Mouse (Mus musculus): ENCODE measurements around the gene B4galnt4. TPM values are rescaled to one million over a fixed set of nuclear protein-coding genes. Genes with fewer than 3 reads are reported as not detected.

B4galnt4 gene
- polyA plus RNA-seq, 1 experiment from 2014 or later, result 1.2 TPM

DNA sequence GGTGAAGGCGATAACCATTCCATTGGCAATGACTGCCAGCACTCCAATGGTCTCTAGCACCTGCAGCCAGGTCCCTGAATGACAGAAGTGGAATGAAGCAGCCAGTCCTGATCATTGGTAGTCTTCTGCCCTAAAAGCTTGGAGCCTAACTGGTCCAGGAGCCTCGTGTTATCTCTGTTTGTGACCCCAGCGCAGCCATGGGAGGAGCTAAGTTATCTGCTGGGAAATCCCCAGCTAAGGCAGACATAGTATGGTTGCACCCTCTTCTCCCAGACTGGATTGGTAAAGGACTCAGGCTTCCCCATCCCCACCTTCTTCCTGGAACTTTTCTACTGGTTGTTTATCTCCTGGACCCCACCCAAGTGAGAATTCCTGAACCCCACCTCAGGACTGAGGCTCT lies 42.3 kb downstream of the B4galnt4 start:
- WGBS, result 57% methylated on average over 3 of the region's 3 CpGs
- Histone ChIP-seq H3K36me3 (ENCODE audit: control insufficient read depth, insufficient read depth, low read length) (no peaks in the 10 kb centered on the region), H3K4me2 (replicated peaks; ENCODE audit: low read depth) (no peak overlapping the region), H3K4me3 (ENCODE audit: low read depth, low read length) (no peak overlapping the region), H3K27me3 (ENCODE audit: control insufficient read depth, insufficient read depth, low read length) (no peaks in the 10 kb centered on the region), H3K27ac (replicated peaks) (no peak overlapping the region), H3K9ac (ENCODE audit: low read length) (no peak overlapping the region), H3K9me3 (ENCODE audit: control insufficient read depth, low read length) (no peaks in the 10 kb centered on the region), H3K4me1 (replicated peaks; ENCODE audit: control insufficient read depth, insufficient read depth) (no peaks in the 10 kb centered on the region)
- DNase-seq (ENCODE audit: low spot score) (no peak), ATAC-seq (ENCODE audit: low FRiP score, low TSS enrichment) (no peak)
- TF ChIP-seq CTCF (IDR thresholded peaks at IDR 0.05; ENCODE audit: low read depth), result no peak
- TF ChIP-seq EP300 (optimal IDR thresholded peaks at IDR 0.05), result no peak

DNA sequence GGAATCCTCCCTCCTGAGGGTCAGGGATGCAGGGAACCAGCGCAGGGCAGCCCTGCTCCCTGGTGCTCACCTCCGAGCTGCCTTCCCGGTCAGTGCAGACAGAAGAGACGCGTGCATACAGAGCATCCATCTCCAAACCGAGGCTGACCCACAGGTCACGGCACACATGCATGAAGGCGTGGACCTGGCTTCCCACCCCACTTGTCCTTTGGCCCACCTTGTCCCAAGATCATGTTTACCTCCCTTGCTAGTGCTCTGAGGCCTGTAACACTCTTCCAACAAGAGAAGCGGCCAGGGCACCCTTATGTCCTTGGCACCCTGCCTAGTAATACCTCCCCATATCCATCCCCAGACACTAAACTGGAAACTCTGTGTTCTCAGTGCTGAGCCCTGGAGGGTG lies 55.0 kb downstream of the B4galnt4 start:
- Histone ChIP-seq H3K36me3 (ENCODE audit: control insufficient read depth, insufficient read depth, low read length) (no peaks in the 10 kb centered on the region), H3K27ac (replicated peaks) (no peak overlapping the region), H3K4me2 (replicated peaks; ENCODE audit: low read depth) (no peak overlapping the region), H3K27me3 (ENCODE audit: control insufficient read depth, insufficient read depth, low read length) (no peaks in the 10 kb centered on the region), H3K4me1 (replicated peaks; ENCODE audit: control insufficient read depth, insufficient read depth) (no peaks in the 10 kb centered on the region), H3K9me3 (ENCODE audit: control insufficient read depth, low read length) (no peaks in the 10 kb centered on the region), H3K9ac (ENCODE audit: low read length) (no peak overlapping the region), H3K4me3 (ENCODE audit: low read depth, low read length) (no peak overlapping the region)
- ATAC-seq (ENCODE audit: low FRiP score, low TSS enrichment) (no peak), DNase-seq (ENCODE audit: low spot score) (no peak)
- WGBS, result 79% methylated on average over 9 of the region's 9 CpGs
- TF ChIP-seq CTCF (IDR thresholded peaks at IDR 0.05; ENCODE audit: low read depth) (no peak), EP300 (optimal IDR thresholded peaks at IDR 0.05) (no peak)

GRCm38 (mm10) chr7:141117636-141118035 lies 56.7 kb downstream of the B4galnt4 start, which contains the start of gene Ano9:
Gene Ano9, minus strand, starts transcription at chr7:141117806.
- Histone ChIP-seq H3K27me3 (ENCODE audit: control insufficient read depth, insufficient read depth, low read length) (no peaks in the 10 kb centered on the region), H3K9me3 (ENCODE audit: control insufficient read depth, low read length) (no peaks in the 10 kb centered on the region), H3K4me2 (replicated peaks; ENCODE audit: low read depth) (peak within 1 kb of the TSS; percentile 53), H3K4me3 (ENCODE audit: low read depth, low read length) (peak within 1 kb of the TSS; percentile 23; the same call in 1 of the 2 replicates), H3K27ac (replicated peaks) (peak within 1 kb of the TSS; percentile 69), H3K36me3 (ENCODE audit: control insufficient read depth, insufficient read depth, low read length) (no peaks in the 10 kb centered on the region), H3K9ac (ENCODE audit: low read length) (0 out of 2 replicates have a peak within 1 kb of the TSS, but pooled peaks have one; percentile 31), H3K4me1 (replicated peaks; ENCODE audit: control insufficient read depth, insufficient read depth) (peaks cover 3% of the 10 kb centered on the region)
- WGBS, result 8% methylated on average over 9 of the region's 9 CpGs
- TF ChIP-seq CTCF (IDR thresholded peaks at IDR 0.05; ENCODE audit: low read depth) (no peak), EP300 (optimal IDR thresholded peaks at IDR 0.05) (no peak)
- peak; percentile 61 for ATAC-seq (ENCODE audit: low FRiP score, low TSS enrichment)
- peak; percentile 80 for DNase-seq (ENCODE audit: low spot score)

DNA sequence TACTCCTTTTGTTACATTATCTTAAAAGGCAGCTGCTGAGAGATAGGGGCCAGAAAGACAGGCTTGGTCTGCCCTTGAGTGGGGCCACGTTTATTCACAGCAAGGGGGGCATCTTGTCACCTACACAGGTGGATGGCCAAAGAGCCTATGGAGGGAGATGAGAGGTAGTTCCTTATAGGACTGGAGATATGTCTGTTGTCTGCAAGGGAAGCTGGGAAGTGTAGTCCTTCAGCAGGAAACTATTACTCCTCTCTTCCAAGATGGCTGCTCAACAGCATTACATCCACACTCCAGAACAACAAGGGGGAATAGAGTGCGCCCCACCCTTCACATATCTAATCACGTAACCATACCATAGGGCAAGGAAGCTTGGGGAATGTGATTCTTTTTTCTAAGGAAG lies 58.6 kb downstream of the B4galnt4 start:
- Histone ChIP-seq H3K4me3 (ENCODE audit: low read depth, low read length) (no peak overlapping the region), H3K27ac (replicated peaks) (no peak overlapping the region), H3K27me3 (ENCODE audit: control insufficient read depth, insufficient read depth, low read length) (no peaks in the 10 kb centered on the region), H3K36me3 (ENCODE audit: control insufficient read depth, insufficient read depth, low read length) (no peaks in the 10 kb centered on the region), H3K9me3 (ENCODE audit: control insufficient read depth, low read length) (no peaks in the 10 kb centered on the region), H3K9ac (ENCODE audit: low read length) (no peak overlapping the region), H3K4me1 (replicated peaks; ENCODE audit: control insufficient read depth, insufficient read depth) (peaks cover 3% of the 10 kb centered on the region), H3K4me2 (replicated peaks; ENCODE audit: low read depth) (no peak overlapping the region)
- whole genome bisulfite sequencing, result 64% methylated on average over 3 of the region's 3 CpGs
- ATAC-seq (ENCODE audit: low FRiP score, low TSS enrichment), result no peak
- no peak for DNase-seq (ENCODE audit: low spot score)
- TF ChIP-seq EP300 (optimal IDR thresholded peaks at IDR 0.05) (no peak), CTCF (IDR thresholded peaks at IDR 0.05; ENCODE audit: low read depth) (no peak)

DNA sequence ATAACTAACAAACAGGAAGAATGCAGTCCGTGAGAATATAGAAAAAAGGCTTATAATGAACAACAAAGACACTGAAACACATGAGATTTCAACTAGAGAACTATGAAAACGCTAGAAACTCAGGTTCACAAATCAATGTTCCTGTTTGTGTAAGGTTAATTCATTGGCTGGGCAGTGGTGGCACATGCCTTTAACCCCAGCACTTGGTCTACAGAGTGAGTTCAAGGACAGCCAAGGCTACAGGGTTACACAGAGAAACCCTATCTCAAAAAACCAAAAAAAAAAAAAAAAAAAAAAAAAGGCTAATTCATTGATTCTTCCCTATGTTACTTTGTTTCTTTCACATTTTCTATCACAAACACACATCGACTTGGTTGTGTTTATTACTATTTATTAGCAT lies 59.7 kb downstream of the B4galnt4 start:
- no peaks in the 10 kb centered on the region for H3K27me3 ChIP-seq (ENCODE audit: control insufficient read depth, insufficient read depth, low read length)
- H3K36me3 ChIP-seq (ENCODE audit: control insufficient read depth, insufficient read depth, low read length), result no peaks in the 10 kb centered on the region
- 75% methylated on average over 3 of the region's 3 CpGs for WGBS
- H3K4me3 ChIP-seq (ENCODE audit: low read depth, low read length), result no peak overlapping the region
- H3K9ac ChIP-seq (ENCODE audit: low read length), result no peak overlapping the region
- DNase-seq (ENCODE audit: low spot score) (no peak), ATAC-seq (ENCODE audit: low FRiP score, low TSS enrichment) (no peak)
- peaks cover 3% of the 10 kb centered on the region for H3K4me1 ChIP-seq (replicated peaks; ENCODE audit: control insufficient read depth, insufficient read depth)
- H3K4me2 ChIP-seq (replicated peaks; ENCODE audit: low read depth), result no peak overlapping the region
- H3K9me3 ChIP-seq (ENCODE audit: control insufficient read depth, low read length), result no peaks in the 10 kb centered on the region
- TF ChIP-seq CTCF (IDR thresholded peaks at IDR 0.05; ENCODE audit: low read depth) (no peak), EP300 (optimal IDR thresholded peaks at IDR 0.05) (no peak)
- no peak overlapping the region for H3K27ac ChIP-seq (replicated peaks)

DNA sequence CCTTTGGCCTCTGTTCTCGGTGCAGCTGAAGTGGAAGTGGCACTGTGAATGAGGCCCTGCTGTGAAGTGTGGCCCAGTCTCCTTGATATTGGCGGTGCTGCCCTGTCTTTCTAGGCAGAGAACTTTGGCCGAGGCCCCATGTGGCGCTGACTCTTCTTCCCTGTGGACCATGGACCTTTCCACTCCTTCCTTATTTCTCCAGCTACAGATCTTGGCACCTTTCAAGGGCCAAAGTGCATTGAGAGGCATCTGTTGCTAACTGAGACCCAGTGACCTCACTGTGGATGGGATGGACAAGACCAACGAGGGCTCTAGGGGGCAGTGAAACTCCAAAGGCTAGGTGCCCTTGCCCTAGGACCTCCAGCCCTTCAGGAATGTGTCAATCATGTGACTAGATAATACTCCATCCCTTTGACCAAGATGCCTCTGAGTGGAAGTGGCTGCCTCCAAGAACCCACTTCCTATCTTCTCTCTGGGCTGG lies 60.2 kb downstream of the B4galnt4 start:
- no peak overlapping the region for H3K9ac ChIP-seq (ENCODE audit: low read length)
- H3K4me1 ChIP-seq (replicated peaks; ENCODE audit: control insufficient read depth, insufficient read depth), result peaks cover 3% of the 10 kb centered on the region
- 82% methylated on average over 5 of the region's 5 CpGs for WGBS
- H3K4me3 ChIP-seq (ENCODE audit: low read depth, low read length), result no peak overlapping the region
- H3K4me2 ChIP-seq (replicated peaks; ENCODE audit: low read depth), result no peak overlapping the region
- ATAC-seq (ENCODE audit: low FRiP score, low TSS enrichment) (no peak), DNase-seq (ENCODE audit: low spot score) (no peak)
- TF ChIP-seq EP300 (optimal IDR thresholded peaks at IDR 0.05), result no peak
- 0 out of 2 replicates have a peak, but pooled peaks have one; percentile 14 for TF ChIP-seq CTCF (IDR thresholded peaks at IDR 0.05; ENCODE audit: low read depth)
- no peaks in the 10 kb centered on the region for H3K36me3 ChIP-seq (ENCODE audit: control insufficient read depth, insufficient read depth, low read length)
- no peak overlapping the region for H3K27ac ChIP-seq (replicated peaks)
- H3K27me3 ChIP-seq (ENCODE audit: control insufficient read depth, insufficient read depth, low read length), result no peaks in the 10 kb centered on the region
- H3K9me3 ChIP-seq (ENCODE audit: control insufficient read depth, low read length), result no peaks in the 10 kb centered on the region

Other genes with a start within 250 kb of the B4galnt4 start
- gene Zfp941, start 238.9 kb upstream of the B4galnt4 start, polyA plus RNA-seq (2015; fragmentation: Nextera tagmentation; extraction: Ambion mirVana), result 0.59 and 0.65 TPM in 2 replicates
- gene Urah, start 226.1 kb upstream of the B4galnt4 start, polyA plus RNA-seq (2015; fragmentation: Nextera tagmentation; extraction: Ambion mirVana), result 21.9 and 22.7 TPM in 2 replicates
- gene Scgb1c1, start 215.6 kb upstream of the B4galnt4 start, polyA plus RNA-seq (2015; fragmentation: Nextera tagmentation; extraction: Ambion mirVana), result not detected in 2 replicates
- not detected in 2 replicates for gene Odf3, start 213.3 kb upstream of the B4galnt4 start, polyA plus RNA-seq (2015; fragmentation: Nextera tagmentation; extraction: Ambion mirVana)
- not detected in 2 replicates for gene Gm45785, start 204.8 kb upstream of the B4galnt4 start, polyA plus RNA-seq (2015; fragmentation: Nextera tagmentation; extraction: Ambion mirVana)
- 49.0 and 49.1 TPM in 2 replicates for gene Ric8a, start 204.1 kb upstream of the B4galnt4 start, polyA plus RNA-seq (2015; fragmentation: Nextera tagmentation; extraction: Ambion mirVana)
- gene Bet1l, start 203.5 kb upstream of the B4galnt4 start, polyA plus RNA-seq (2015; fragmentation: Nextera tagmentation; extraction: Ambion mirVana), result 44.5 and 49.0 TPM in 2 replicates
- gene Psmd13, start 179.1 kb upstream of the B4galnt4 start, polyA plus RNA-seq (2015; fragmentation: Nextera tagmentation; extraction: Ambion mirVana), result 160 and 166 TPM in 2 replicates
- 17.9 and 19.0 TPM in 2 replicates for gene Sirt3, start 178.8 kb upstream of the B4galnt4 start, polyA plus RNA-seq (2015; fragmentation: Nextera tagmentation; extraction: Ambion mirVana)
- gene Cox8b, start 160.7 kb upstream of the B4galnt4 start, polyA plus RNA-seq (2015; fragmentation: Nextera tagmentation; extraction: Ambion mirVana), result 1.3 and 2.6 TPM in 2 replicates
- 1.6 and 1.7 TPM in 2 replicates for gene Nlrp6, start 140.2 kb upstream of the B4galnt4 start, polyA plus RNA-seq (2015; fragmentation: Nextera tagmentation; extraction: Ambion mirVana)
- gene Pgghg, start 119.7 kb upstream of the B4galnt4 start, polyA plus RNA-seq (2015; fragmentation: Nextera tagmentation; extraction: Ambion mirVana), result 10.1 and 12.3 TPM in 2 replicates
- gene Ifitm5, start 110.8 kb upstream of the B4galnt4 start, polyA plus RNA-seq (2015; fragmentation: Nextera tagmentation; extraction: Ambion mirVana), result 0.58 and 0.82 TPM in 2 replicates
- 0.32 and 0.71 TPM in 2 replicates for gene Gm45717, start 105.2 kb upstream of the B4galnt4 start, polyA plus RNA-seq (2015; fragmentation: Nextera tagmentation; extraction: Ambion mirVana)
- gene Ifitm2, start 105.1 kb upstream of the B4galnt4 start, polyA plus RNA-seq (2015; fragmentation: Nextera tagmentation; extraction: Ambion mirVana), result 932 and 1,048 TPM in 2 replicates
- 162 and 173 TPM in 2 replicates for gene Ifitm1, start 93.9 kb upstream of the B4galnt4 start, polyA plus RNA-seq (2015; fragmentation: Nextera tagmentation; extraction: Ambion mirVana)
- gene Ifitm3, start 50.3 kb upstream of the B4galnt4 start, polyA plus RNA-seq (2015; fragmentation: Nextera tagmentation; extraction: Ambion mirVana), result 350 and 450 TPM in 2 replicates
- 0.40 and 0.63 TPM in 2 replicates for gene Ifitm6, start 43.2 kb upstream of the B4galnt4 start, polyA plus RNA-seq (2015; fragmentation: Nextera tagmentation; extraction: Ambion mirVana)
- gene Gm17387, start 32.0 kb upstream of the B4galnt4 start, polyA plus RNA-seq (2015; fragmentation: Nextera tagmentation; extraction: Ambion mirVana), result not detected in 2 replicates
- gene Pkp3, start 17.1 kb downstream of the B4galnt4 start, polyA plus RNA-seq (2015; fragmentation: Nextera tagmentation; extraction: Ambion mirVana), result 97.9 and 105 TPM in 2 replicates
- 12.6 and 14.0 TPM in 2 replicates for gene Sigirr, start 39.5 kb downstream of the B4galnt4 start, polyA plus RNA-seq (2015; fragmentation: Nextera tagmentation; extraction: Ambion mirVana)
- gene Ano9, start 56.7 kb downstream of the B4galnt4 start, polyA plus RNA-seq (2015; fragmentation: Nextera tagmentation; extraction: Ambion mirVana), result 17.9 and 20.4 TPM in 2 replicates
- gene Ptdss2, start 61.3 kb downstream of the B4galnt4 start, polyA plus RNA-seq (2015; fragmentation: Nextera tagmentation; extraction: Ambion mirVana), result 21.6 and 22.9 TPM in 2 replicates
- 216 and 220 TPM in 2 replicates for gene Rnh1, start 111.8 kb downstream of the B4galnt4 start, polyA plus RNA-seq (2015; fragmentation: Nextera tagmentation; extraction: Ambion mirVana)
- 118 and 125 TPM in 2 replicates for gene Hras, start 132.9 kb downstream of the B4galnt4 start, polyA plus RNA-seq (2015; fragmentation: Nextera tagmentation; extraction: Ambion mirVana)
- 2.8 and 3.5 TPM in 2 replicates for gene Lrrc56, start 133.1 kb downstream of the B4galnt4 start, polyA plus RNA-seq (2015; fragmentation: Nextera tagmentation; extraction: Ambion mirVana)
- 2.7 and 3.6 TPM in 2 replicates for gene Lmntd2, start 153.0 kb downstream of the B4galnt4 start, polyA plus RNA-seq (2015; fragmentation: Nextera tagmentation; extraction: Ambion mirVana)
- gene Rassf7, start 154.8 kb downstream of the B4galnt4 start, polyA plus RNA-seq (2015; fragmentation: Nextera tagmentation; extraction: Ambion mirVana), result 84.2 and 105 TPM in 2 replicates
- 19.1 and 19.9 TPM in 2 replicates for gene Phrf1, start 167.7 kb downstream of the B4galnt4 start, polyA plus RNA-seq (2015; fragmentation: Nextera tagmentation; extraction: Ambion mirVana)
- gene Irf7, start 205.4 kb downstream of the B4galnt4 start, polyA plus RNA-seq (2015; fragmentation: Nextera tagmentation; extraction: Ambion mirVana), result 11.3 and 12.2 TPM in 2 replicates
- 1.2 and 2.0 TPM in 2 replicates for gene Cdhr5, start 215.7 kb downstream of the B4galnt4 start, polyA plus RNA-seq (2015; fragmentation: Nextera tagmentation; extraction: Ambion mirVana)
- 2.2 and 2.4 TPM in 2 replicates for gene Sct, start 218.0 kb downstream of the B4galnt4 start, polyA plus RNA-seq (2015; fragmentation: Nextera tagmentation; extraction: Ambion mirVana)
- gene Drd4, start 230.9 kb downstream of the B4galnt4 start, polyA plus RNA-seq (2015; fragmentation: Nextera tagmentation; extraction: Ambion mirVana), result 0.06 and 0.16 TPM in 2 replicates